Mouse (Mus musculus): Measurements from ENCODE around the gene Agmat. TPM values are rescaled to one million over a fixed set of nuclear protein-coding genes. Genes with fewer than 3 reads are reported as not detected.

The Agmat gene
- polyA plus RNA-seq, 1 experiment, result not detected

DNA sequence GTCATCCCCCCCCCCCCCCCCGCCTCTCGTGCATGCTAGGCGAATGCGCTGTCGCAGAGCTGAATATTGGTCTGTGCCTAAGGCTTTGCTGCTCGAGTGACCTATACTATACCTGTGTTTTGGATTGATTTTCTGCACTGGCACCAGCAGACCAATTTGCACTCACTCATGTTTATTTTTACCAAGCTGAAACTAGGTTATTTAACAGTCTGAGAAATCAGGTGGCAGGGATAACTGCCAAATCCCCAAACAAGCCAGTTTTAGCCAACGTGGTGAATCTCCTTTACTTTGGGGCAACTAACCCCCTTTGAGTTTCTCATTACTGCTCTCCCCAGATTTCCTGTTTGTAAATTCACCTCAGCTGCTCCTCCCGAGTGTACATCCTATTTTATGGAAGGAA is 45.5 kb downstream of the Agmat start:
- H3K79me2 ChIP-seq (ENCODE audit: control insufficient read depth, insufficient read depth), result peaks cover 20% of the 10 kb centered on the region
- H3K4me3 ChIP-seq (ENCODE audit: insufficient read depth, poor library complexity, severe bottlenecking), result no peak overlapping the region
- peaks cover 2% of the 10 kb centered on the region for H3K79me3 ChIP-seq (ENCODE audit: low read depth)
- no peaks in the 10 kb centered on the region for H3K27me3 ChIP-seq (ENCODE audit: control insufficient read depth, insufficient read depth, insufficient read length)
- H3ac ChIP-seq (ENCODE audit: control insufficient read depth, insufficient read length, low read depth), result no peak overlapping the region
- TF ChIP-seq CEBPB (IDR thresholded peaks at IDR 0.05; ENCODE audit: low read depth) (no peak), FOSL1 (IDR thresholded peaks at IDR 0.05; ENCODE audit: insufficient read depth, low read length, poor library complexity, severe bottlenecking) (no peak), CTCF (IDR thresholded peaks at IDR 0.05; ENCODE audit: control insufficient read depth, insufficient read depth, insufficient read length) (no peak), MAX (IDR thresholded peaks at IDR 0.05) (no peak), USF1 (IDR thresholded peaks at IDR 0.05; ENCODE audit: low read depth) (no peak), MYOG (IDR thresholded peaks at IDR 0.05; ENCODE audit: control insufficient read depth, extremely low read depth, insufficient read length) (no peak), MYOD1 (IDR thresholded peaks at IDR 0.05; ENCODE audit: control insufficient read depth, insufficient read length, low read depth) (no peak)
- H3K36me3 ChIP-seq (ENCODE audit: control insufficient read depth, insufficient read depth), result peaks cover 4% of the 10 kb centered on the region

DNA sequence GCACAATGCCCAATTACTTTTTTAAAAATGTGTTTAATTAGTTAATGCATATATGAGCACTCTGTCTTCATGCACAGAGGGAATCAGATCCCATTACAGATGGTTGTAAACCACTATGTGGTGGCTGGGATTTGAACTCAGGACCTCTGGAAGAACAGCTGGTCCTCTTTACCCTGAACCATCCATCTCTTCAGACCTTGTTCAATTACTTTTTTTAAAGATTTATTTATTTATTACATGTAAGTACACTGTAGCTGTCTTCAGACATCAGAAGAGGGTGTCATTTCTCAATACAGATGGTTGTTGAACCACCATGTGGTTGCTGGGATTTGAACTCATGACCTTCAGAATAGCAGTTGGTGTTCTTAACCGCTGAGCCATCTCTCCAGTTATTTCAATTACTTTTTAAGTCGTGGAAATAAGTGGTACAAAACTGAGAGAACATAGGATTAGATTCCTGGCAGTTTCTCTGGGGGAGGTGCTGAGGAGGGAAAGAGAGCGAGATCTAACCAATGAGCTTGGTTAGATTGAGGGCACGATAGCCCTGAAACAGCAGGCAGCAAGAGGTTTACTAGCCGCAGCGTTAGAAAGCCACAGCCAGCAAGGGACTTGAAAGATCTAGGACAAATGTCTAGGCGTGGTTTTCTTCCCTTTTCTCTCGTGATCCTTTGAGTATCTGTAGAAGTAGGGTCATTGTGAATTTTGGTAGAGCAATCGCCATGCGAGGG is 46.2 kb downstream of the Agmat start:
- Histone ChIP-seq H3K79me3 (ENCODE audit: low read depth) (peaks cover 2% of the 10 kb centered on the region), H3K79me2 (ENCODE audit: control insufficient read depth, insufficient read depth) (peaks cover 20% of the 10 kb centered on the region), H3K36me3 (ENCODE audit: control insufficient read depth, insufficient read depth) (peaks cover 4% of the 10 kb centered on the region), H3K4me3 (ENCODE audit: insufficient read depth, poor library complexity, severe bottlenecking) (no peak overlapping the region), H3K27me3 (ENCODE audit: control insufficient read depth, insufficient read depth, insufficient read length) (no peaks in the 10 kb centered on the region), H3ac (ENCODE audit: control insufficient read depth, insufficient read length, low read depth) (peak overlapping the region; percentile 1)
- TF ChIP-seq MAX (IDR thresholded peaks at IDR 0.05) (no peak), MYOD1 (IDR thresholded peaks at IDR 0.05; ENCODE audit: control insufficient read depth, insufficient read length, low read depth) (no peak), FOSL1 (IDR thresholded peaks at IDR 0.05; ENCODE audit: insufficient read depth, low read length, poor library complexity, severe bottlenecking) (no peak), MYOG (IDR thresholded peaks at IDR 0.05; ENCODE audit: control insufficient read depth, extremely low read depth, insufficient read length) (no peak), CTCF (IDR thresholded peaks at IDR 0.05; ENCODE audit: control insufficient read depth, insufficient read depth, insufficient read length) (no peak), USF1 (IDR thresholded peaks at IDR 0.05; ENCODE audit: low read depth) (no peak), CEBPB (IDR thresholded peaks at IDR 0.05; ENCODE audit: low read depth) (no peak)

DNA sequence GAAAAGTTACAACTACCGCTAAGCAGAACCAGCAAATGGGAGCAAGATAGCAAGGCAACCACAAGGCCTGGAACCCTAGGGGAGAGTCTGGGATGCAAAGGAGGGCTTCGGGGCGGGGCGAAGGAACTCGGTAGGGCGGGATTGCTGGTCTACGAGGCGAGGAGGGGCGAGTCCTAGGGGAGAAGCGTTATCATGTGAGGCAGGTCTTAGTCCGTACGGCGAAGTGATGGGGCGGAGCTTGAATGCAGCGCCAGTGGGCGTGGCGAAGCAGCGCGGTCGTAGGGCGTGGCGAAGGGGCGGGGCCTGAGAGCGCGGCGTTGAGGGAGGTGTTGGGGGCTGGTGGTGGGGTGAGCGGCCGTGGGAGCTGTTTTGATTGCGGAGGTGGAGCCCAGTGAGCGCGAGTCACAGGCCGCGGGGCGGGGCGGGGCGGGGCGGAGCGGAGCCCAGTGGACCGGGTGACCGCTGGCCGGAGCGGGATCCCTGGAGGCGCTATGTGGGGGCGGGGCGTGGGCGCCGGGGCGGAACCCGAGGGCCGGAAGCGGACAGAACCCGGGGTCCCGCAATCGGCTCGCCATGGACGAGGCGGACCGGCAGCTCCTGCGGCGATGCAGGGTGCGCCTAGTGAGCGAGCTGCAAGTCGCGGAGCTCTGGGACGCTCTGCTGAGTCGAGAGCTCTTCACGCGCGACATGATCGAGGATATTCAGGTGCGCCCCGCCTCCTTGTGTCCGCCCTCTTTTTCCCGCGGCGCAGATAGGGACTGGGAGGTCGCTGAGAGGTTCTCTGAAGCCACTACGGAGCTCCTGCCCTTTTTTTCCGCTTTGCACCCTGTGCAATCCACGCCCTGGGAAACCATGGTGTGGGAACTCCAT is 47.0 kb downstream of the Agmat start, which contains the start of gene Casp9:
TSS of gene Casp9 (plus strand) at position 331 of the 870 bp plus-strand sequence.
- H3K79me2 ChIP-seq (ENCODE audit: control insufficient read depth, insufficient read depth), result peaks cover 20% of the 10 kb centered on the region
- TF ChIP-seq MYOD1 (IDR thresholded peaks at IDR 0.05; ENCODE audit: control insufficient read depth, insufficient read length, low read depth) (no peak), MYOG (IDR thresholded peaks at IDR 0.05; ENCODE audit: control insufficient read depth, extremely low read depth, insufficient read length) (no peak), CTCF (IDR thresholded peaks at IDR 0.05; ENCODE audit: control insufficient read depth, insufficient read depth, insufficient read length) (no peak), FOSL1 (IDR thresholded peaks at IDR 0.05; ENCODE audit: insufficient read depth, low read length, poor library complexity, severe bottlenecking) (no peak), USF1 (IDR thresholded peaks at IDR 0.05; ENCODE audit: low read depth) (no peak), MAX (IDR thresholded peaks at IDR 0.05) (no peak), CEBPB (IDR thresholded peaks at IDR 0.05; ENCODE audit: low read depth) (no peak)
- peak within 1 kb of the TSS; percentile 62 for H3K4me3 ChIP-seq (ENCODE audit: insufficient read depth, poor library complexity, severe bottlenecking)
- H3K36me3 ChIP-seq (ENCODE audit: control insufficient read depth, insufficient read depth), result peaks cover 4% of the 10 kb centered on the region
- no peaks in the 10 kb centered on the region for H3K27me3 ChIP-seq (ENCODE audit: control insufficient read depth, insufficient read depth, insufficient read length)
- H3K79me3 ChIP-seq (ENCODE audit: low read depth), result peaks cover 2% of the 10 kb centered on the region
- peak within 1 kb of the TSS; percentile 85 for H3ac ChIP-seq (ENCODE audit: control insufficient read depth, insufficient read length, low read depth)

DNA sequence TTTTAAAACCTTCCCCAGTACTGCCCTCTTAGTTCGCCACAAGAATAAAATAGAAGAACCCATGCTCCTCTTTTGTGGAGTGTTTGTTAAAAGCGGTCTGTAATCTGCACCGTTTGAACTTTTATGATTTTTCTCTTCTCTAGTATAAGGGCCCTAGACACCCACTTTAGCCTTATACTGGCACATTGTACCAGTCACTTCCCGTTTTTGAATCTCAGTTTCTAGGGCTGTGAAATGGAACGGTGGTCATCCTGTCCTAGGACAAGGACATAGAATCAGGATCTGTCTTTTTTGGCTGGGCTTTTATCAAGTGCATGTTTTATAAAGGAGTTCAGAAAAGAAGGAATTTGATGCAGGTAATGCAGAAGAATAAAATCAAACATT is 47.7 kb downstream of the Agmat start:
- peak overlapping the region; percentile 85 for H3ac ChIP-seq (ENCODE audit: control insufficient read depth, insufficient read length, low read depth)
- H3K36me3 ChIP-seq (ENCODE audit: control insufficient read depth, insufficient read depth), result peaks cover 4% of the 10 kb centered on the region
- no peak for TF ChIP-seq MYOG (IDR thresholded peaks at IDR 0.05; ENCODE audit: control insufficient read depth, extremely low read depth, insufficient read length)
- no peak for TF ChIP-seq FOSL1 (IDR thresholded peaks at IDR 0.05; ENCODE audit: insufficient read depth, low read length, poor library complexity, severe bottlenecking)
- no peak for TF ChIP-seq CTCF (IDR thresholded peaks at IDR 0.05; ENCODE audit: control insufficient read depth, insufficient read depth, insufficient read length)
- no peak for TF ChIP-seq USF1 (IDR thresholded peaks at IDR 0.05; ENCODE audit: low read depth)
- TF ChIP-seq CEBPB (IDR thresholded peaks at IDR 0.05; ENCODE audit: low read depth), result no peak
- TF ChIP-seq MAX (IDR thresholded peaks at IDR 0.05), result no peak
- TF ChIP-seq MYOD1 (IDR thresholded peaks at IDR 0.05; ENCODE audit: control insufficient read depth, insufficient read length, low read depth), result no peak
- H3K79me3 ChIP-seq (ENCODE audit: low read depth), result peaks cover 2% of the 10 kb centered on the region
- no peaks in the 10 kb centered on the region for H3K27me3 ChIP-seq (ENCODE audit: control insufficient read depth, insufficient read depth, insufficient read length)
- peak overlapping the region; percentile 62 for H3K4me3 ChIP-seq (ENCODE audit: insufficient read depth, poor library complexity, severe bottlenecking)
- H3K79me2 ChIP-seq (ENCODE audit: control insufficient read depth, insufficient read depth), result peaks cover 20% of the 10 kb centered on the region

DNA sequence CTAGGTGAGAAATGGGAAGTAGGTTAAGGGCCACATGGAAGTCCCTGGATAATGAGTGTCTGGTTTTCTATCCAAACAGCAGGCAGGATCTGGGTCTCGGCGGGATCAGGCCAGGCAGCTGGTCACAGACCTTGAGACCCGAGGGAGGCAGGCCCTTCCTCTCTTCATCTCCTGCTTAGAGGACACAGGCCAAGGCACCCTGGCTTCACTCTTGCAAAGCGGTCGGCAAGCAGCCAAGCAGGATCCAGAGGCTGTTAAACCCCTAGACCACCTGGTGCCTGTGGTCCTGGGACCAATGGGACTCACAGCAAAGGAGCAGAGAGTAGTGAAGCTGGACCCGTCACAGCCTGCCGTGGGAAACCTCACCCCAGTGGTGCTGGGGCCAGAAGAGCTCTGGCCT is 49.9 kb downstream of the Agmat start:
- peaks cover 4% of the 10 kb centered on the region for H3K36me3 ChIP-seq (ENCODE audit: control insufficient read depth, insufficient read depth)
- H3ac ChIP-seq (ENCODE audit: control insufficient read depth, insufficient read length, low read depth), result no peak overlapping the region
- peaks cover 2% of the 10 kb centered on the region for H3K79me3 ChIP-seq (ENCODE audit: low read depth)
- TF ChIP-seq FOSL1 (IDR thresholded peaks at IDR 0.05; ENCODE audit: insufficient read depth, low read length, poor library complexity, severe bottlenecking) (no peak), MAX (IDR thresholded peaks at IDR 0.05) (no peak), MYOD1 (IDR thresholded peaks at IDR 0.05; ENCODE audit: control insufficient read depth, insufficient read length, low read depth) (no peak), CEBPB (IDR thresholded peaks at IDR 0.05; ENCODE audit: low read depth) (no peak), CTCF (IDR thresholded peaks at IDR 0.05; ENCODE audit: control insufficient read depth, insufficient read depth, insufficient read length) (no peak), USF1 (IDR thresholded peaks at IDR 0.05; ENCODE audit: low read depth) (no peak), MYOG (IDR thresholded peaks at IDR 0.05; ENCODE audit: control insufficient read depth, extremely low read depth, insufficient read length) (no peak)
- H3K27me3 ChIP-seq (ENCODE audit: control insufficient read depth, insufficient read depth, insufficient read length), result no peaks in the 10 kb centered on the region
- no peak overlapping the region for H3K4me3 ChIP-seq (ENCODE audit: insufficient read depth, poor library complexity, severe bottlenecking)
- peaks cover 11% of the 10 kb centered on the region for H3K79me2 ChIP-seq (ENCODE audit: control insufficient read depth, insufficient read depth)

Data from C2C12 (cell line).